In genomic region chr11:106780089-106780425, GRCm38 (mm10) we compare ENCODE assay signal across 8 mouse cellular contexts. TPM values are rescaled to one million over a fixed set of nuclear protein-coding genes. Genes with fewer than 3 reads are reported as not detected.
DNase-seq lines count a peak whose midpoint lies in the region; ATAC-seq and TF ChIP-seq lines count a peak whose summit lies in the region.

No protein-coding gene starts in this region.

- DNase-seq in heart, postnatal 10 days = no peak
- no peak for DNase-seq in Patski (ENCODE audit: low read depth, low spot score)
- DNase-seq in hindbrain, embryonic 11.5 days (ENCODE audit: low spot score) = peak; percentile 27
- no peak for DNase-seq in midbrain, embryonic 11.5 days (ENCODE audit: low spot score, missing footprints)
- DNase-seq in cerebellum, adult 18-20 months = no peak
- DNase-seq in adrenal gland, postnatal 4 days (ENCODE audit: low spot score in 2 of 2) = no peak
- no peak for DNase-seq in ovary, adult 18-20 months (ENCODE audit: low spot score)

- peak overlapping the region; percentile 97 for H3K27ac ChIP-seq in heart, embryonic 15.5 days
- no peak overlapping the region; the same call in 1 of the 2 replicates for H3K27ac ChIP-seq in hindbrain, embryonic 11.5 days (ENCODE audit: low read depth, low read length)
- peak overlapping the region; percentile 82; the same call in 1 of the 2 replicates for H3K27ac ChIP-seq in midbrain, embryonic 11.5 days (ENCODE audit: low read depth, low read length)

- H3K27me3 ChIP-seq in heart, embryonic 15.5 days = no peaks in the 10 kb centered on the region
- H3K27me3 ChIP-seq in Patski = no peaks in the 10 kb centered on the region
- no peaks in the 10 kb centered on the region for H3K27me3 ChIP-seq in hindbrain, embryonic 11.5 days (ENCODE audit: control insufficient read depth, insufficient read depth, low read length)
- no peaks in the 10 kb centered on the region for H3K27me3 ChIP-seq in midbrain, embryonic 11.5 days (ENCODE audit: control insufficient read depth, insufficient read depth, low read length)

- peak overlapping the region; percentile 80; the same call in 1 of the 2 replicates for H3K4me2 ChIP-seq in heart, embryonic 15.5 days
- 0 out of 2 replicates have a peak overlapping the region, but pooled peaks have one; percentile 82 for H3K4me2 ChIP-seq in hindbrain, embryonic 11.5 days (replicated peaks; ENCODE audit: low read depth, low read length)
- H3K4me2 ChIP-seq in midbrain, embryonic 11.5 days = peak overlapping the region; percentile 24

- intact Hi-C loops in heart, postnatal 10 days (cut with DNase I) = no loop called here

- no peak for ATAC-seq in heart, embryonic 15.5 days (replicated peaks; ENCODE audit: insufficient number of reproducible peaks, insufficient read depth, low FRiP score, low read depth)
- ATAC-seq in Patski = peak; percentile 10
- ATAC-seq in hindbrain, embryonic 11.5 days (ENCODE audit: low FRiP score) = no peak
- ATAC-seq in midbrain, embryonic 11.5 days (ENCODE audit: low FRiP score) = no peak; the same call in none of the 2 replicates

- 65% methylated on average over 4 of the region's 4 CpGs for WGBS in heart, embryonic 15.5 days
- WGBS in hindbrain, embryonic 11.5 days = 80% methylated on average over 4 of the region's 4 CpGs
- 68% methylated on average over 4 of the region's 4 CpGs for WGBS in midbrain, embryonic 11.5 days

- H3K9me3 ChIP-seq in heart, embryonic 15.5 days (replicated peaks) = no peaks in the 10 kb centered on the region
- no peaks in the 10 kb centered on the region for H3K9me3 ChIP-seq in hindbrain, embryonic 11.5 days (ENCODE audit: control insufficient read depth, low read length)
- H3K9me3 ChIP-seq in midbrain, embryonic 11.5 days (ENCODE audit: control insufficient read depth, low read length) = no peaks in the 10 kb centered on the region

- CTCF ChIA-PET in Patski (lab: Charles Lee) = interaction anchor here (1.4 to 1.7 kb wide), 2 partner anchors 11 to 38 kb away, joined by 4 to 5 read pairs; no protein-coding TSS in a partner anchor

- peaks cover 59% of the 10 kb centered on the region for H3K36me3 ChIP-seq in heart, embryonic 15.5 days
- peaks cover 12% of the 10 kb centered on the region for H3K36me3 ChIP-seq in hindbrain, embryonic 11.5 days (ENCODE audit: control insufficient read depth, insufficient read depth, low read length)
- peaks cover 22% of the 10 kb centered on the region for H3K36me3 ChIP-seq in midbrain, embryonic 11.5 days (ENCODE audit: control insufficient read depth, insufficient read depth, low read length)

- peaks cover 10% of the 10 kb centered on the region; the same call in 1 of the 2 replicates for H3K4me1 ChIP-seq in heart, embryonic 15.5 days (replicated peaks)
- no peaks in the 10 kb centered on the region for H3K4me1 ChIP-seq in hindbrain, embryonic 11.5 days (replicated peaks; ENCODE audit: control insufficient read depth, insufficient read depth, low read length)
- H3K4me1 ChIP-seq in midbrain, embryonic 11.5 days (ENCODE audit: control insufficient read depth, insufficient read depth, low read length) = peaks cover 6% of the 10 kb centered on the region; the same call in 1 of the 2 replicates

- POLR2A ChIA-PET in Patski (lab: Charles Lee) = interaction anchor here (2.2 kb wide), 1 partner anchor 8 kb away, joined by 16 read pairs; the partner anchor contains the start of genes Cep95 and Ddx5

- in situ Hi-C loops in Patski (cut with MboI; ENCODE audit: low pct_unique_long_range_greater_than_20kb) = no loop called here

- peak overlapping the region; percentile 80 for H3K4me3 ChIP-seq in heart, embryonic 15.5 days
- no peak overlapping the region; the same call in 1 of the 2 replicates for H3K4me3 ChIP-seq in hindbrain, embryonic 11.5 days (ENCODE audit: low read depth, low read length)
- H3K4me3 ChIP-seq in midbrain, embryonic 11.5 days (ENCODE audit: low read depth, low read length) = no peak overlapping the region

- TF ChIP-seq CTCF in Patski (IDR thresholded peaks at IDR 0.05) = no peak

- 0 out of 2 replicates have a peak overlapping the region, but pooled peaks have one; percentile 29 for H3K9ac ChIP-seq in heart, embryonic 15.5 days
- no peak overlapping the region for H3K9ac ChIP-seq in hindbrain, embryonic 11.5 days (ENCODE audit: low read depth, low read length)
- H3K9ac ChIP-seq in midbrain, embryonic 11.5 days (ENCODE audit: low read length) = no peak overlapping the region

RNA-seq across cellular contexts. Expression of gene Polg2, which starts 0.7 kb away (rescaled TPM):
- polyA plus RNA-seq in heart, embryonic 15.5 days (2015; fragmentation: Nextera tagmentation; extraction: Ambion mirVana) = 6.6 and 9.0 TPM in 2 replicates
- 1 to 10 TPM; 3.7 to 4.3 TPM for total RNA-seq in heart, postnatal 10 days (2021)
- polyA plus RNA-seq in Patski (2021) = 8.6 TPM
- polyA plus RNA-seq in hindbrain, embryonic 11.5 days (2014; fragmentation: Nextera tagmentation; extraction: Ambion mirVana) = 9.5 and 11.0 TPM in 2 replicates
- 9.7 and 11.2 TPM in 2 replicates for polyA plus RNA-seq in midbrain, embryonic 11.5 days (2014; fragmentation: Nextera tagmentation; extraction: Ambion mirVana)
- 10 to 100 TPM; 12.8 to 13.1 TPM for total RNA-seq in adrenal gland, postnatal 4 days (2021)

RNA-seq across cellular contexts. Expression of gene Ddx5, which starts 8.9 kb away (rescaled TPM):
- 192 and 209 TPM in 2 replicates for polyA plus RNA-seq in heart, embryonic 15.5 days (2015; fragmentation: Nextera tagmentation; extraction: Ambion mirVana)
- total RNA-seq in heart, postnatal 10 days (2021) = 100 to 1,000 TPM; 513 to 524 TPM
- 757 TPM for polyA plus RNA-seq in Patski (2021)
- 544 and 600 TPM in 2 replicates for polyA plus RNA-seq in hindbrain, embryonic 11.5 days (2014; fragmentation: Nextera tagmentation; extraction: Ambion mirVana)
- polyA plus RNA-seq in midbrain, embryonic 11.5 days (2014; fragmentation: Nextera tagmentation; extraction: Ambion mirVana) = 515 and 561 TPM in 2 replicates
- total RNA-seq in adrenal gland, postnatal 4 days (2021) = 100 to 1,000 TPM; 889 to 991 TPM

RNA-seq across cellular contexts. Expression of gene Cep95, which starts 9.0 kb away (rescaled TPM):
- polyA plus RNA-seq in heart, embryonic 15.5 days (2015; fragmentation: Nextera tagmentation; extraction: Ambion mirVana) = 12.7 and 14.8 TPM in 2 replicates
- total RNA-seq in heart, postnatal 10 days (2021) = 10 to 100 TPM in 1 of 2 experiments, 1 to 10 TPM in 1; 7.7 to 10.5 TPM
- 19.4 TPM for polyA plus RNA-seq in Patski (2021)
- polyA plus RNA-seq in hindbrain, embryonic 11.5 days (2014; fragmentation: Nextera tagmentation; extraction: Ambion mirVana) = 19.4 and 22.5 TPM in 2 replicates
- polyA plus RNA-seq in midbrain, embryonic 11.5 days (2014; fragmentation: Nextera tagmentation; extraction: Ambion mirVana) = 22.1 and 23.1 TPM in 2 replicates
- total RNA-seq in adrenal gland, postnatal 4 days (2021) = 10 to 100 TPM; 16.1 to 18.1 TPM

RNA-seq across cellular contexts. Expression of gene Milr1, which starts 29.0 kb away (rescaled TPM):
- 0.88 and 2.6 TPM in 2 replicates for polyA plus RNA-seq in heart, embryonic 15.5 days (2015; fragmentation: Nextera tagmentation; extraction: Ambion mirVana)
- total RNA-seq in heart, postnatal 10 days (2021) = 1 to 10 TPM in 1 of 2 experiments, under 1 TPM in 1; 0.94 to 1.1 TPM
- polyA plus RNA-seq in Patski (2021) = 0.59 TPM
- 1.1 and 2.0 TPM in 2 replicates for polyA plus RNA-seq in hindbrain, embryonic 11.5 days (2014; fragmentation: Nextera tagmentation; extraction: Ambion mirVana)
- 0.68 and 1.0 TPM in 2 replicates for polyA plus RNA-seq in midbrain, embryonic 11.5 days (2014; fragmentation: Nextera tagmentation; extraction: Ambion mirVana)
- total RNA-seq in adrenal gland, postnatal 4 days (2021) = 1 to 10 TPM in 1 of 2 experiments, under 1 TPM in 1; 0.98 to 1.7 TPM

RNA-seq across cellular contexts. Expression of gene Pecam1, which starts 29.6 kb away (rescaled TPM):
- 69.2 and 78.7 TPM in 2 replicates for polyA plus RNA-seq in heart, embryonic 15.5 days (2015; fragmentation: Nextera tagmentation; extraction: Ambion mirVana)
- total RNA-seq in heart, postnatal 10 days (2021) = 100 to 1,000 TPM; 214 to 220 TPM
- polyA plus RNA-seq in Patski (2021) = 0.05 TPM
- polyA plus RNA-seq in hindbrain, embryonic 11.5 days (2014; fragmentation: Nextera tagmentation; extraction: Ambion mirVana) = 19.0 and 20.3 TPM in 2 replicates
- 19.8 and 21.5 TPM in 2 replicates for polyA plus RNA-seq in midbrain, embryonic 11.5 days (2014; fragmentation: Nextera tagmentation; extraction: Ambion mirVana)
- 100 to 1,000 TPM; 110 to 113 TPM for total RNA-seq in adrenal gland, postnatal 4 days (2021)

Comparison
In these comparisons a context has a peak if more than half of its experiments do, and no peak if none do; other contexts are left out.
1. H3K4me2 ChIP-seq: peak in every context shown above with its lines; median percentile 82 in hindbrain, embryonic 11.5 days; 80 in heart, embryonic 15.5 days; 24 in midbrain, embryonic 11.5 days.